Mouse (Mus musculus): ENCODE data around the gene Neurl1a. TPM values are rescaled to one million over a fixed set of nuclear protein-coding genes. Genes with fewer than 3 reads are reported as not detected.

The Neurl1a gene
- total and polyA plus RNA-seq, 2 experiments, result 0.28 TPM

DNA sequence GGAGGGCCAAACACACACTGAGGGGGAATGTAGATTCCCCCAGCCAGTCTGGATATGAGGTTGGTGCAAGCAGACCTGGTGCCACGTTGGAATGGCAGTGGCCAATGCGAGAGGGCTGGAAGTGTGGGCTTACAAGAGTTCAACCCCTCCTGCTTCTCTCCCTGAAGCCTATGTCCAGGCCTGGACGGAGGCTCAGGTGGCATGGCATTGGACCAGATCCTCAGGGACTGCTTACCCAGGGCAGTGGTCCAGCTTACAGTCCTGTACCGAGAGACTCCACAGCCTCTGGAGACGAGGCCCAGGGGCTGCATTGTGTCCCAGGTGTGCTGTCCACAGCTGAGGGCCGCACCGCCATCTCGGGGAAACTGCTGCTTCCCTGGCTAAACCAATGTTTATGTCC is 66.9 kb downstream of the Neurl1a start:
- H3K27ac ChIP-seq (replicated peaks; ENCODE audit: insufficient read depth, low read depth, low read length), result no peak overlapping the region
- no peaks in the 10 kb centered on the region for H3K79me2 ChIP-seq (ENCODE audit: control insufficient read depth, insufficient read depth, low read length)
- H3K4me1 ChIP-seq (ENCODE audit: control insufficient read depth, insufficient read depth, low read length), result peaks cover 8% of the 10 kb centered on the region; the same call in 1 of the 2 replicates
- TF ChIP-seq POLR2A (IDR thresholded peaks at IDR 0.05; ENCODE audit: extremely low read depth, insufficient read depth, low read length) (no peak), CTCF (IDR thresholded peaks at IDR 0.05; ENCODE audit: low read depth, low read length) (no peak)
- WGBS, result 91% methylated on average over 8 of the region's 8 CpGs
- H3K4me3 ChIP-seq (ENCODE audit: insufficient read depth, low read depth, low read length), result no peak overlapping the region
- H3K9ac ChIP-seq (ENCODE audit: low read depth, low read length), result no peak overlapping the region
- H3K27me3 ChIP-seq (ENCODE audit: control insufficient read depth, insufficient read depth, low read length), result no peaks in the 10 kb centered on the region
- no peak for DNase-seq (ENCODE audit: extremely low read depth, low read depth, low spot score)
- H3K36me3 ChIP-seq (ENCODE audit: control insufficient read depth, insufficient read depth, low read length), result no peaks in the 10 kb centered on the region

DNA sequence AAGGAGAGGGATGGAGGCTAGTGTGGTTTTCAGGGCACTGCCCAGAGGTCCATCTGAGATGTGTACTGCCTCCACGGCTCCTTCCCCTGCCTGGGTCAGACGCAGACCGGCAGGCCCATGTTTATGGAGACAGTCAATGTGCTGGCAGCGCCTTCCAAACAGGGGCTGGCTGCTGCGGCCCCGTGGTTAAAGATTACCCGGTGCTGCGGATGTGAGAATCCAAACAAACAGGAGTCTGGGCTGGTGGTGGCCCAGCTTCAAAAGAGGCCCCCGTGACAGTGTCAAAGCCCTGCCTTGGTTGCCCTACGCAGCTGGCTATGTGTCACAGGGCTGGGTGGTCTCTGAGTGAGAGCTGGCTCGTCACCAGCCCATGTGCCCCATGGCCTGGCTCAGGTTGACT is 69.2 kb downstream of the Neurl1a start:
- peaks cover under 1% of the 10 kb centered on the region; the same call in 1 of the 2 replicates for H3K27me3 ChIP-seq (ENCODE audit: control insufficient read depth, insufficient read depth, low read length)
- H3K27ac ChIP-seq (replicated peaks; ENCODE audit: insufficient read depth, low read depth, low read length), result peak overlapping the region; percentile 88
- H3K9ac ChIP-seq (ENCODE audit: low read depth, low read length), result peak overlapping the region; percentile 44
- DNase-seq (ENCODE audit: extremely low read depth, low read depth, low spot score), result peak; percentile 84
- H3K36me3 ChIP-seq (ENCODE audit: control insufficient read depth, insufficient read depth, low read length), result no peaks in the 10 kb centered on the region
- no peaks in the 10 kb centered on the region for H3K79me2 ChIP-seq (ENCODE audit: control insufficient read depth, insufficient read depth, low read length)
- H3K4me1 ChIP-seq (ENCODE audit: control insufficient read depth, insufficient read depth, low read length), result peaks cover 8% of the 10 kb centered on the region; the same call in 1 of the 2 replicates
- TF ChIP-seq POLR2A (IDR thresholded peaks at IDR 0.05; ENCODE audit: extremely low read depth, insufficient read depth, low read length), result no peak
- no peak for TF ChIP-seq CTCF (IDR thresholded peaks at IDR 0.05; ENCODE audit: low read depth, low read length)
- H3K4me3 ChIP-seq (ENCODE audit: insufficient read depth, low read depth, low read length), result peak overlapping the region; percentile 16; the same call in 1 of the 2 replicates
- WGBS, result 9% methylated on average over 11 of the region's 11 CpGs

DNA sequence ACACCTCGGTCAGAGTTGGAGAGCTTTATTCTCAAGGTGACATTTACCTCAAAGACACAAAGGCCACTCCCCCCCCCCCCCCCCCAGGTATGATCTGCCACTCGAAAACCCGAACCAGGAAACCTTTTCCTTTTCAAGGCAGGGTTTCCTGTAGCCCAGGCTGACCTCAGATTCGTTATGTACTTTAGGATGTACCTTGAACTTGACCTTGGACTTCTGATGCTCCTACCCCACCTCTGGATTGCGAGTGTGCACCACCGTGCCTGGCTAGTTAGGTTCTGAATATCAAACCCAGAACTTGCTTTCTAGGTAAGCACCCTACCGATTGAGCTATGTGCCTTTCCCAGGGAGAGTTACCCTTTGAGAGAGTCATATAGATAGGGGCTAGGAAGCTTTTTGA is 69.7 kb downstream of the Neurl1a start:
- Histone ChIP-seq H3K27me3 (ENCODE audit: control insufficient read depth, insufficient read depth, low read length) (peaks cover 5% of the 10 kb centered on the region), H3K9ac (ENCODE audit: low read depth, low read length) (peak overlapping the region; percentile 44; the same call in 1 of the 2 replicates), H3K79me2 (ENCODE audit: control insufficient read depth, insufficient read depth, low read length) (no peaks in the 10 kb centered on the region), H3K4me3 (ENCODE audit: insufficient read depth, low read depth, low read length) (no peak overlapping the region), H3K27ac (replicated peaks; ENCODE audit: insufficient read depth, low read depth, low read length) (peak overlapping the region; percentile 88), H3K36me3 (ENCODE audit: control insufficient read depth, insufficient read depth, low read length) (no peaks in the 10 kb centered on the region), H3K4me1 (ENCODE audit: control insufficient read depth, insufficient read depth, low read length) (peaks cover 8% of the 10 kb centered on the region; the same call in 1 of the 2 replicates)
- TF ChIP-seq POLR2A (IDR thresholded peaks at IDR 0.05; ENCODE audit: extremely low read depth, insufficient read depth, low read length), result no peak
- no peak for TF ChIP-seq CTCF (IDR thresholded peaks at IDR 0.05; ENCODE audit: low read depth, low read length)
- WGBS, result 13% methylated on average over 7 of the region's 7 CpGs
- peak; percentile 85 for DNase-seq (ENCODE audit: extremely low read depth, low read depth, low spot score)

GRCm38 (mm10) chr19:47248906-47249568 is 70.4 kb downstream of the Neurl1a start:
- WGBS, result 62% methylated on average over 16 of the region's 16 CpGs
- H3K79me2 ChIP-seq (ENCODE audit: control insufficient read depth, insufficient read depth, low read length), result no peaks in the 10 kb centered on the region
- H3K36me3 ChIP-seq (ENCODE audit: control insufficient read depth, insufficient read depth, low read length), result no peaks in the 10 kb centered on the region
- no peak overlapping the region for H3K4me3 ChIP-seq (ENCODE audit: insufficient read depth, low read depth, low read length)
- peak; percentile 61 for DNase-seq (ENCODE audit: extremely low read depth, low read depth, low spot score)
- H3K9ac ChIP-seq (ENCODE audit: low read depth, low read length), result no peak overlapping the region
- no peak for TF ChIP-seq POLR2A (IDR thresholded peaks at IDR 0.05; ENCODE audit: extremely low read depth, insufficient read depth, low read length)
- no peak for TF ChIP-seq CTCF (IDR thresholded peaks at IDR 0.05; ENCODE audit: low read depth, low read length)
- peaks cover 9% of the 10 kb centered on the region for H3K27me3 ChIP-seq (ENCODE audit: control insufficient read depth, insufficient read depth, low read length)
- H3K4me1 ChIP-seq (ENCODE audit: control insufficient read depth, insufficient read depth, low read length), result peaks cover 8% of the 10 kb centered on the region; the same call in 1 of the 2 replicates
- H3K27ac ChIP-seq (replicated peaks; ENCODE audit: insufficient read depth, low read depth, low read length), result peak overlapping the region; percentile 30

DNA sequence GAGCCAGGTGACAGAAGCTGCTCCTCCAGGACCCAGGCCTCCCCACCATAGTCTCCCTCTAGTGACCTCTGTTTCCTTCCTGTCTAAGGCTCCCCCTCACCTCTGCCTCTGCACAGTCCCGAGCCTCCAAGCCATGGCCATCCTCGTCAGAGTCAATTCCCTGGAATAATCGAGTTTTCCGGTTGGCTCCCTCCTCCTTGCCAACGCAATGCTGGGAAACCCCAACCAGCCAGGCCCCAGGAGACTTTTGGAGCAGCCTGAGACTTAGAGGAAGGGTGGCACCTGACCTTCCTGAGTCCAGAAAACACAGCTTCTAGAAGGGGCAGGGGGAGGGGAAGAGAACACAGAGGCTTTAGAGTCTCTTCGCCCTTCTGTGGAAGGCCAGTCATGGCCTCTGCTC is 72.3 kb downstream of the Neurl1a start:
- Histone ChIP-seq H3K4me3 (ENCODE audit: insufficient read depth, low read depth, low read length) (no peak overlapping the region), H3K36me3 (ENCODE audit: control insufficient read depth, insufficient read depth, low read length) (no peaks in the 10 kb centered on the region), H3K9ac (ENCODE audit: low read depth, low read length) (no peak overlapping the region), H3K4me1 (ENCODE audit: control insufficient read depth, insufficient read depth, low read length) (peaks cover 8% of the 10 kb centered on the region; the same call in 1 of the 2 replicates), H3K27ac (replicated peaks; ENCODE audit: insufficient read depth, low read depth, low read length) (no peak overlapping the region), H3K79me2 (ENCODE audit: control insufficient read depth, insufficient read depth, low read length) (no peaks in the 10 kb centered on the region), H3K27me3 (ENCODE audit: control insufficient read depth, insufficient read depth, low read length) (peaks cover 9% of the 10 kb centered on the region)
- DNase-seq (ENCODE audit: extremely low read depth, low read depth, low spot score), result no peak
- WGBS, result 84% methylated on average over 6 of the region's 6 CpGs
- TF ChIP-seq CTCF (IDR thresholded peaks at IDR 0.05; ENCODE audit: low read depth, low read length), result no peak
- TF ChIP-seq POLR2A (IDR thresholded peaks at IDR 0.05; ENCODE audit: extremely low read depth, insufficient read depth, low read length), result no peak

DNA sequence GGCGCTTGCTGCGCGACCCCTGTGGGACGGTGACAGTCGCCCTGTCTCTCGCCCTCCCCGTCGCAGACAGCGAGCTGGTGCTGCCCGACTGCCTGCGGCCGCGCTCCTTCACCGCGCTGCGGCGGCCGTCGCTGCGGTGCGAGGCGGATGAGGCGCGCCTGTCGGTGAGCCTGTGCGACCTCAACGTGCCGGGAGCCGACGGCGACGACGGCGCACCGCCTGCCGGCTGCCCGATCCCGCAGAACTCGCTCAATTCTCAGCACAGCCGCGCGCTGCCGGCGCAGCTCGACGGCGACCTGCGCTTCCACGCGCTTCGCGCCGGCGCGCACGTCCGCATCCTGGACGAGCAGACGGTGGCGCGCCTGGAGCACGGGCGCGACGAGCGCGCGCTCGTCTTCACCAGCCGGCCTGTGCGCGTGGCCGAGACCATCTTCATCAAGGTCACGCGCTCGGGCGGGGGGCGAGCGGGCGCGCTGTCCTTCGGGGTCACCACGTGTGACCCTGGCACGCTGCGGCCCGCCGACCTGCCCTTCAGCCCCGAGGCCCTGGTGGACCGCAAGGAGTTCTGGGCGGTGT is 74.5 kb downstream of the Neurl1a start:
- H3K36me3 ChIP-seq (ENCODE audit: control insufficient read depth, insufficient read depth, low read length), result no peaks in the 10 kb centered on the region
- H3K9ac ChIP-seq (ENCODE audit: low read depth, low read length), result no peak overlapping the region
- WGBS, result 5% methylated on average over 90 of the region's 90 CpGs
- TF ChIP-seq POLR2A (IDR thresholded peaks at IDR 0.05; ENCODE audit: extremely low read depth, insufficient read depth, low read length) (no peak), CTCF (IDR thresholded peaks at IDR 0.05; ENCODE audit: low read depth, low read length) (no peak)
- H3K27me3 ChIP-seq (ENCODE audit: control insufficient read depth, insufficient read depth, low read length), result peaks cover 9% of the 10 kb centered on the region
- no peak for DNase-seq (ENCODE audit: extremely low read depth, low read depth, low spot score)
- H3K4me1 ChIP-seq (ENCODE audit: control insufficient read depth, insufficient read depth, low read length), result peaks cover 6% of the 10 kb centered on the region; the same call in 1 of the 2 replicates
- H3K4me3 ChIP-seq (ENCODE audit: insufficient read depth, low read depth, low read length), result no peak overlapping the region; the same call in 1 of the 2 replicates
- no peaks in the 10 kb centered on the region for H3K79me2 ChIP-seq (ENCODE audit: control insufficient read depth, insufficient read depth, low read length)
- no peak overlapping the region for H3K27ac ChIP-seq (replicated peaks; ENCODE audit: insufficient read depth, low read depth, low read length)

Data from liver, adult 2 months (tissue).